Mouse (Mus musculus): ENCODE results near the gene Ankrd11. TPM values are rescaled to one million over a fixed set of nuclear protein-coding genes. Genes with fewer than 3 reads are reported as not detected.

Ankrd11 gene
- total and polyA plus RNA-seq, 2 experiments from 2014 or later, result 24.3 to 65.8 TPM

- H3K9ac ChIP-seq (replicated peaks; ENCODE audit: low read depth, low read length), result no peak overlapping the region
- 0 out of 2 replicates have a peak overlapping the region, but pooled peaks have one; percentile 9 for H3K27ac ChIP-seq (ENCODE audit: low read depth)
- peaks cover 18% of the 10 kb centered on the region for H3K4me1 ChIP-seq (ENCODE audit: control insufficient read depth, insufficient read depth)
- H3K4me3 ChIP-seq (ENCODE audit: low read depth, low read length), result no peak overlapping the region
- 3% methylated on average over 2 of the region's 2 CpGs for WGBS
- TF ChIP-seq EP300 (IDR thresholded peaks at IDR 0.05; ENCODE audit: low read depth), result no peak
- TF ChIP-seq CTCF (IDR thresholded peaks at IDR 0.05; ENCODE audit: low read depth), result no peak
- no peak for DNase-seq (ENCODE audit: low spot score)
- ATAC-seq (ENCODE audit: insufficient read depth, low read depth), result no peak
- no peaks in the 10 kb centered on the region for H3K9me3 ChIP-seq (replicated peaks; ENCODE audit: control insufficient read depth, low read length)
- H3K36me3 ChIP-seq (replicated peaks; ENCODE audit: control insufficient read depth, insufficient read depth, low read length), result 0 out of 2 replicates have a peak, but pooled peaks cover 3% of the 10 kb centered on the region
- H3K4me2 ChIP-seq (ENCODE audit: low read depth, low read length), result no peak overlapping the region
- H3K27me3 ChIP-seq (ENCODE audit: control insufficient read depth, insufficient read depth, low read length), result no peaks in the 10 kb centered on the region
These were observed 80.6 kb downstream of the Ankrd11 start for GRCm38 (mm10) chr8:122961458-122961857.

- 0 out of 2 replicates have a peak overlapping the region, but pooled peaks have one; percentile 9 for H3K27ac ChIP-seq (ENCODE audit: low read depth)
- H3K4me1 ChIP-seq (ENCODE audit: control insufficient read depth, insufficient read depth), result peaks cover 18% of the 10 kb centered on the region
- H3K9me3 ChIP-seq (replicated peaks; ENCODE audit: control insufficient read depth, low read length), result no peaks in the 10 kb centered on the region
- 0 out of 2 replicates have a peak, but pooled peaks cover 3% of the 10 kb centered on the region for H3K36me3 ChIP-seq (replicated peaks; ENCODE audit: control insufficient read depth, insufficient read depth, low read length)
- H3K27me3 ChIP-seq (ENCODE audit: control insufficient read depth, insufficient read depth, low read length), result no peaks in the 10 kb centered on the region
- TF ChIP-seq CTCF (IDR thresholded peaks at IDR 0.05; ENCODE audit: low read depth), result no peak
- no peak for TF ChIP-seq EP300 (IDR thresholded peaks at IDR 0.05; ENCODE audit: low read depth)
- no peak overlapping the region for H3K9ac ChIP-seq (replicated peaks; ENCODE audit: low read depth, low read length)
- H3K4me3 ChIP-seq (ENCODE audit: low read depth, low read length), result no peak overlapping the region
- no peak for ATAC-seq (ENCODE audit: insufficient read depth, low read depth)
- DNase-seq (ENCODE audit: low spot score), result no peak
- H3K4me2 ChIP-seq (ENCODE audit: low read depth, low read length), result no peak overlapping the region
- WGBS, result 10% methylated on average over 1 of the region's 1 CpGs
These were observed 81.1 kb downstream of the Ankrd11 start for GRCm38 (mm10) chr8:122960932-122961331.

- WGBS, result 77% methylated on average over 5 of the region's 5 CpGs
- 0 out of 2 replicates have a peak, but pooled peaks cover 3% of the 10 kb centered on the region for H3K36me3 ChIP-seq (replicated peaks; ENCODE audit: control insufficient read depth, insufficient read depth, low read length)
- ATAC-seq (ENCODE audit: insufficient read depth, low read depth) (no peak), DNase-seq (ENCODE audit: low spot score) (no peak)
- no peak overlapping the region for H3K9ac ChIP-seq (replicated peaks; ENCODE audit: low read depth, low read length)
- no peaks in the 10 kb centered on the region for H3K9me3 ChIP-seq (replicated peaks; ENCODE audit: control insufficient read depth, low read length)
- no peak overlapping the region for H3K4me3 ChIP-seq (ENCODE audit: low read depth, low read length)
- H3K4me2 ChIP-seq (ENCODE audit: low read depth, low read length), result no peak overlapping the region
- H3K27me3 ChIP-seq (ENCODE audit: control insufficient read depth, insufficient read depth, low read length), result no peaks in the 10 kb centered on the region
- H3K27ac ChIP-seq (ENCODE audit: low read depth), result no peak overlapping the region
- H3K4me1 ChIP-seq (ENCODE audit: control insufficient read depth, insufficient read depth), result peaks cover 18% of the 10 kb centered on the region
- TF ChIP-seq CTCF (IDR thresholded peaks at IDR 0.05; ENCODE audit: low read depth), result no peak
- no peak for TF ChIP-seq EP300 (IDR thresholded peaks at IDR 0.05; ENCODE audit: low read depth)
These were observed 81.8 kb downstream of the Ankrd11 start for GRCm38 (mm10) chr8:122960323-122960722.

- Histone ChIP-seq H3K4me2 (ENCODE audit: low read depth, low read length) (no peak overlapping the region), H3K9me3 (replicated peaks; ENCODE audit: control insufficient read depth, low read length) (no peaks in the 10 kb centered on the region), H3K36me3 (replicated peaks; ENCODE audit: control insufficient read depth, insufficient read depth, low read length) (no peaks in the 10 kb centered on the region), H3K4me1 (ENCODE audit: control insufficient read depth, insufficient read depth) (peaks cover 26% of the 10 kb centered on the region), H3K27me3 (ENCODE audit: control insufficient read depth, insufficient read depth, low read length) (no peaks in the 10 kb centered on the region), H3K27ac (ENCODE audit: low read depth) (no peak overlapping the region), H3K9ac (replicated peaks; ENCODE audit: low read depth, low read length) (no peak overlapping the region), H3K4me3 (ENCODE audit: low read depth, low read length) (no peak overlapping the region)
- no peak for DNase-seq (ENCODE audit: low spot score)
- TF ChIP-seq CTCF (IDR thresholded peaks at IDR 0.05; ENCODE audit: low read depth), result no peak
- no peak for TF ChIP-seq EP300 (IDR thresholded peaks at IDR 0.05; ENCODE audit: low read depth)
- 84% methylated on average over 3 of the region's 3 CpGs for WGBS
- no peak for ATAC-seq (ENCODE audit: insufficient read depth, low read depth)
These were observed 86.1 kb downstream of the Ankrd11 start for GRCm38 (mm10) chr8:122955997-122956396.

- DNase-seq (ENCODE audit: low spot score) (no peak), ATAC-seq (ENCODE audit: insufficient read depth, low read depth) (no peak)
- Histone ChIP-seq H3K4me3 (ENCODE audit: low read depth, low read length) (no peak overlapping the region), H3K27ac (ENCODE audit: low read depth) (no peak overlapping the region), H3K9ac (replicated peaks; ENCODE audit: low read depth, low read length) (no peak overlapping the region), H3K36me3 (replicated peaks; ENCODE audit: control insufficient read depth, insufficient read depth, low read length) (no peaks in the 10 kb centered on the region), H3K4me1 (ENCODE audit: control insufficient read depth, insufficient read depth) (peaks cover 24% of the 10 kb centered on the region), H3K4me2 (ENCODE audit: low read depth, low read length) (no peak overlapping the region), H3K27me3 (ENCODE audit: control insufficient read depth, insufficient read depth, low read length) (no peaks in the 10 kb centered on the region), H3K9me3 (replicated peaks; ENCODE audit: control insufficient read depth, low read length) (no peaks in the 10 kb centered on the region)
- TF ChIP-seq CTCF (IDR thresholded peaks at IDR 0.05; ENCODE audit: low read depth) (no peak), EP300 (IDR thresholded peaks at IDR 0.05; ENCODE audit: low read depth) (no peak)
These were observed 86.9 kb downstream of the Ankrd11 start for GRCm38 (mm10) chr8:122955195-122955594.

Measured in heart, postnatal 0 days (tissue).